Mouse (Mus musculus) testis, adult 2 months (tissue): ENCODE data around the gene 4933428M09Rik. TPM values are rescaled to one million over a fixed set of nuclear protein-coding genes. Genes with fewer than 3 reads are reported as not detected.

ENCODE experiments used
- H3K27ac ChIP-seq: fragments of 200-500 bp; 2 replicates; pipeline ENCODE4 v1.5.1; 2012; ENCODE audit warnings: low read depth, low read length; ENCODE audit not compliant: control insufficient read depth, insufficient read depth
- H3K27me3 ChIP-seq: fragments of 200-500 bp; 2 replicates; pipeline ENCODE4 v1.6.1; 2012; ENCODE audit warnings: mild to moderate bottlenecking, low read length, moderate library complexity; ENCODE audit not compliant: control insufficient read depth, insufficient read depth
- H3K36me3 ChIP-seq: fragments of 200-500 bp; 2 replicates; pipeline ENCODE4 v1.6.1; 2012; ENCODE audit warnings: mild to moderate bottlenecking, low read length; ENCODE audit not compliant: control insufficient read depth, insufficient read depth
- H3K4me1 ChIP-seq: fragments of 200-500 bp; 2 replicates; pipeline ENCODE4 v1.6.1; 2012; ENCODE audit warnings: low read length; ENCODE audit not compliant: control insufficient read depth, insufficient read depth
- H3K4me3 ChIP-seq: fragments of 200-500 bp; 2 replicates; pipeline ENCODE4 v1.5.1; 2012; ENCODE audit warnings: low read depth, mild to moderate bottlenecking, low read length, moderate library complexity, mixed read lengths; ENCODE audit not compliant: control insufficient read depth
- CTCF ChIP-seq: fragments of 200-500 bp; IDR thresholded peaks from 2 replicates; pipeline ENCODE4 v1.5.1; 2012; ENCODE audit warnings: low read depth, mild to moderate bottlenecking, inconsistent platforms, low read length, moderate library complexity; ENCODE audit not compliant: control insufficient read depth, insufficient read depth, insufficient replicate concordance
- POLR2A ChIP-seq: fragments of 200-500 bp; IDR thresholded peaks from 2 replicates; pipeline ENCODE4 v1.6.1; 2012; ENCODE audit warnings: low read depth, mild to moderate bottlenecking, inconsistent platforms, low read length, moderate library complexity; ENCODE audit not compliant: control insufficient read depth
- polyA plus RNA-seq: library from polyadenylated mRNA; depleted of rRNA; stranded (reverse); fragments of >200 nt; gene quantifications from 2 replicates; pipeline ENCODE4 v1.2.3, GENCODE M21; 2012; rRNA removed

4933428M09Rik gene
- polyA plus RNA-seq, 1 experiment = 21.0 TPM

DNA sequence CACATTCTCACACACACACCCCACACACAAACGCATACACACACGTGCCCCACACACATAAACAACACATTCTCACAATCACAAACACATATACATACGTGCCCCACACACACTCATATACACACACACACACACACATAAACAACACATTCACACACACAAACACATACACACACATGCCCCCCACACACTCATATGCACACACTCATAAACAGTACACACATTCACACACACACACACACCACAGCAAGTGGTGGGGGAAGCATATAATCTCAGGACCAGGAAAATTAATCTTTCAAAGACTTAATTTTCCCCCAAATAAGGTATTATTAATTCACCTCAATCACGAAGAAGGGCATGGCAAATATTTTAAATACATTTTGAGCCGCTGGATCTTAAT, 37.4 kb downstream of the 4933428M09Rik start:
- H3K4me3 ChIP-seq = no peak overlapping the region
- H3K27ac ChIP-seq = no peak overlapping the region
- TF ChIP-seq CTCF (no peak), POLR2A (no peak)
- no peaks in the 10 kb centered on the region; the same call in 1 of the 2 replicates for H3K4me1 ChIP-seq
- no peaks in the 10 kb centered on the region for H3K36me3 ChIP-seq
- H3K27me3 ChIP-seq = no peaks in the 10 kb centered on the region

DNA sequence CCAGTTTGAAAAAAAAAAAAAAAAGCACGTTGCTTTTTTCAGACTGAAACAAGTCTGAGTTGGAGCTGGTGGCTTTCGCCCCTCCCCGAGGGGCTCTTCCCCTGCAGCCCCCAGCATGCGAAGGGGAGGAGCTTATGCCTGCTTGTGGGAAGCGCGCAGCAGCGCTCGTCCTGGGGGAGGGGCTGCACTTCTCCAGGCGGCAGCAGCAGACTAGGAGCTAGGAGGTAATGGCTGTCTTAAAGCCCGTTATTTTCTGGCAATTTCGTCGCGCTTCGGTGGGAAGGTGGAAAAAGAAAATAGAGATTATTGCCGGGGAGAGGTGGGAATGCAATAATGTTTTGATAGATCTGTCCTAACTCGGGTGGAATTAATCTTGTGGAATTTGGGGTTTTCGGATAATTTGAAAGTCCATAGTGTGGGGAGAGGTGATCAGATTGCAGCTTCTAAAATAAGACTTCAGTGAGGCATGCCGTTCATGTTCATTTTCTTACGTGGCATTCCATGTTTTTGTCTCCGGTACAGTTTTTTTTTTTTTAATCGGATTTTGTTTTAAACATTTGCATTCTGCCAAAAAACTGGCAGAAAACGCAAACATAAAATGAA, 38.1 kb downstream of the 4933428M09Rik start:
- Histone ChIP-seq H3K4me1 (no peaks in the 10 kb centered on the region; the same call in 1 of the 2 replicates), H3K27me3 (no peaks in the 10 kb centered on the region), H3K36me3 (no peaks in the 10 kb centered on the region), H3K27ac (0 out of 2 replicates have a peak overlapping the region, but pooled peaks have one; percentile 21), H3K4me3 (peak overlapping the region; percentile 66)
- TF ChIP-seq CTCF (no peak), POLR2A (no peak)

DNA sequence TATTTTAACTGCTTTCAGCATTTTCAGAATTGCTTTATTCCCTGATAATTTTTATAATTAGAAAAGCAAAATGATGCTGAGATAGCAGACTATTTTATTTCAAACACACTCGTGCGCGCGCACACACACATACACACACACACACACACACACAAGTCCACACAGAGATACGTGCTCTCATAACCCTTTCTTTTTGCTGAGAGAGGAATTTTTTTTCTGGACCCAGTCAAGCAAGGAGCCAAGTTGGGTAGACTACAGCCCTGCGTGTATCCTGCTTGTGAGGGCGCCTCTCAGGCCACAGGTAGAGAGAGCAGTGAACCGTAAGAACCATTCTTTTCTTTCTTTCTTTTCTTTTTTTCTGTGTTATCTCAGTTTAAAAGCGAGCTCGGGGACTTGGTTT, 38.7 kb downstream of the 4933428M09Rik start:
- H3K4me3 ChIP-seq = no peak overlapping the region
- TF ChIP-seq CTCF (no peak), POLR2A (no peak)
- no peaks in the 10 kb centered on the region for H3K36me3 ChIP-seq
- H3K4me1 ChIP-seq = no peaks in the 10 kb centered on the region; the same call in 1 of the 2 replicates
- H3K27me3 ChIP-seq = no peaks in the 10 kb centered on the region
- no peak overlapping the region for H3K27ac ChIP-seq

DNA sequence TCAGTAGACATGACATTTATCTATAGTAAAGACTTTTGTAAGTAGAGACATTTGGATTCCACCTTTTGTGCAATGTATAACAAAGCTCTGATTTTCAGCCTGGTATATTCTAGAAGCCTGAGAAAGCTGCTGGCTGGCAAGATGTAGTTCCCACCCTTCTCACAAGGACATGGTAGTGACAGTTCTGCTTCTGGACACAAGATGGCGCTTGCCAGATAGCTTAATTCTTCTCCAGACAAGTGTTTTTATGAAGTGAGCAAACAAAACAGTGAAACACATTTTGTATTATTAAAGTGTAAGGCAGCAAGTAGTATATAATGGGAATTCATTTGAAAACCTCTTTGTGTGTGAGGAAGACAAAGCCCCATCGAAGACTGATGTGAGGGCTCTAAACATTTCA, 40.0 kb downstream of the 4933428M09Rik start:
- no peak overlapping the region for H3K27ac ChIP-seq
- H3K36me3 ChIP-seq = no peaks in the 10 kb centered on the region
- H3K4me1 ChIP-seq = no peaks in the 10 kb centered on the region; the same call in 1 of the 2 replicates
- no peaks in the 10 kb centered on the region for H3K27me3 ChIP-seq
- TF ChIP-seq POLR2A (no peak), CTCF (no peak)
- no peak overlapping the region for H3K4me3 ChIP-seq

DNA sequence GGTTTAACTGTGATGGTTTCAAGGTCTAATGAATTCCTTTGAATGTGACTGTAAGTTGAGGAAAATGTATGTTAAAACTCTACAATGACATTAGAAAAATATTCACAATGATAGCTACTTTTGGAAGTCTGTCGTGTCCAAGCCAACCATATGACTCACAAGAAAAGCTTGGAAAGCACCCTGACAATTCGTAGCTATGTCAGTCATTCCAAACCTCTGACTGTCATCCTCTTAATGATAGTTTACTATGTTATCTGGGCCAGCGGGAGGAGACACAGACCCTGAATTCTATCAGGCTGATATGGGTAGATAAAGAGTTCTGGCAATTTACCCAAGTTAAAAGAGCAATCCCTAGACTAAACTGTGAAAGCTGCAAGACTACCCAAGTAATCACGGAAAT, 41.8 kb downstream of the 4933428M09Rik start:
- no peak for TF ChIP-seq CTCF
- no peak for TF ChIP-seq POLR2A
- Histone ChIP-seq H3K4me1 (no peaks in the 10 kb centered on the region; the same call in 1 of the 2 replicates), H3K4me3 (no peak overlapping the region), H3K27me3 (no peaks in the 10 kb centered on the region), H3K36me3 (no peaks in the 10 kb centered on the region), H3K27ac (no peak overlapping the region)

DNA sequence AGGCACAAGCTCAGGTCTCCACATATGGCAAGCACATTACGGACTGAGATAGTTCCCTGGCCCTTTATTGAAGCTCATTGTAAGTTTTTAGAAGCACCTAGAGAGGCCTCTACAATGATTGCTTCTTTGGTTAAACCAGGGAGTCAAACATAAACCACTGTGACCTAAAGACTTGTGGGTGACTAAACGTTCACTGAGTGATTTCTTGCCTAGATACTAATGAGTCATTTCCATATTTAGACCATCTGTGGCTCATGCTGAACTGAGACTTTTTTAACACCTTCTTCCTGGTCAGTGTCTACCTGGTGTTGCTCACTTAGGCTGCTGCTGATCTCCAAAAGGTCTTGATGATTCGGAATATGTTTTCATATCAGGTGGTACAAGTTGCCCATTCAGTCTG, 42.9 kb downstream of the 4933428M09Rik start:
- no peak for TF ChIP-seq POLR2A
- TF ChIP-seq CTCF = no peak
- no peak overlapping the region for H3K4me3 ChIP-seq
- no peaks in the 10 kb centered on the region; the same call in 1 of the 2 replicates for H3K4me1 ChIP-seq
- no peak overlapping the region for H3K27ac ChIP-seq
- no peaks in the 10 kb centered on the region for H3K27me3 ChIP-seq
- no peaks in the 10 kb centered on the region for H3K36me3 ChIP-seq

Other genes with a start within 250 kb of the 4933428M09Rik start
- 0.90 and 1.4 TPM in 2 replicates for gene Serpina7, start 94.0 kb upstream of the 4933428M09Rik start, polyA plus RNA-seq
- 4.3 and 6.1 TPM in 2 replicates for gene 4930513O06Rik, start 93.0 kb upstream of the 4933428M09Rik start, polyA plus RNA-seq
- gene Mum1l1, start 30.8 kb downstream of the 4933428M09Rik start, polyA plus RNA-seq = 9.6 and 12.7 TPM in 2 replicates
- 2.1 and 4.1 TPM in 2 replicates for gene Trap1a, start 154.5 kb downstream of the 4933428M09Rik start, polyA plus RNA-seq